Mouse (Mus musculus) testis, postnatal 10 days (tissue): Measurements from ENCODE around the gene Mlh3.

ENCODE experiments used
- DNase-seq: peaks from one replicate; pipeline ENCODE4 v3.0.0; 2021; ENCODE audit warnings: low spot score

Gene Mlh3

GRCm38 (mm10) chr12:85192461-85193108 lies 77.8 kb downstream of the Mlh3 start:
- peak; percentile 46 for DNase-seq

GRCm38 (mm10) chr12:85190290-85190689 lies 80.1 kb downstream of the Mlh3 start:
- DNase-seq: no peak

- DNase-seq: no peak
These were observed 84.0 kb downstream of the Mlh3 start for GRCm38 (mm10) chr12:85186361-85186760.

- DNase-seq: no peak
These were observed 84.6 kb downstream of the Mlh3 start for GRCm38 (mm10) chr12:85185810-85186209.
